Mouse (Mus musculus): ENCODE measurements at regions not wholly inside any gene's neighbourhood (a gene's known extent, or its start where the extent isn't known, plus 50 kb on each side); places are given as distances from the start of the nearest gene placed in this dataset.

- TF ChIP-seq CTCF (IDR thresholded peaks at IDR 0.05; ENCODE audit: control insufficient read depth, insufficient read depth, insufficient replicate concordance, low read depth, low read length) (no peak), POLR2A (IDR thresholded peaks at IDR 0.05; ENCODE audit: control insufficient read depth, low read depth, low read length) (no peak)
These were observed 119.9 kb downstream of the Foxa2 start for GRCm38 (mm10) chr2:147926861-147927260.

All from testis, adult 2 months (tissue).